Mouse (Mus musculus) G1E (cell line): Measurements from ENCODE around the gene Slc44a3. TPM values are rescaled to one million over a fixed set of nuclear protein-coding genes. Genes with fewer than 3 reads are reported as not detected.
A peak's percentile ranks its signal among the peaks of the same experiment; 100 is the strongest.

Experiments
- ATAC-seq: 2 replicates; pipeline ENCODE4 v1.8.0; 2016; ENCODE audit warnings: mild to moderate bottlenecking; ENCODE audit not compliant: insufficient number of reproducible peaks, poor library complexity, low FRiP score, severe bottlenecking; ENCODE audit errors: extremely low read depth
- DNase-seq: peaks from one replicate; pipeline ENCODE4 v3.0.0; 2012; ENCODE audit warnings: low spot score
- H3K27me3 ChIP-seq: 2 replicates; pipeline ENCODE4 v1.6.1; 2012; ENCODE audit warnings: mild to moderate bottlenecking, low read length, inconsistent platforms; ENCODE audit not compliant: insufficient read depth
- H3K36me3 ChIP-seq: replicated peaks from 2 replicates; pipeline ENCODE3; 2012; ENCODE audit warnings: mild to moderate bottlenecking, inconsistent platforms
- H3K4me1 ChIP-seq: 2 replicates; pipeline ENCODE4 v1.6.1; 2012; ENCODE audit warnings: low read depth, low read length, inconsistent platforms, mixed read lengths; ENCODE audit not compliant: insufficient read depth
- H3K4me3 ChIP-seq: 2 replicates; pipeline ENCODE4 v1.5.1; 2012; ENCODE audit warnings: low read depth, mild to moderate bottlenecking, inconsistent platforms, low read length, moderate library complexity, mixed read lengths
- H3K9me3 ChIP-seq: replicated peaks from 2 replicates; pipeline ENCODE4 v1.6.1; 2012; ENCODE audit warnings: inconsistent platforms
- CTCF ChIP-seq: IDR thresholded peaks from 2 replicates; pipeline ENCODE4 v1.5.1; 2012; ENCODE audit warnings: low read depth, low read length, inconsistent platforms, mixed read lengths
- GATA1 ChIP-seq: IDR thresholded peaks from 2 replicates; pipeline ENCODE4 v1.6.1; 2012; ENCODE audit warnings: borderline replicate concordance, low read length, inconsistent platforms, mixed read lengths
- GATA2 ChIP-seq: IDR thresholded peaks from 2 replicates; pipeline ENCODE4 v1.6.1; 2012; ENCODE audit warnings: low read depth, low read length, inconsistent platforms, borderline replicate concordance
- POLR2AphosphoS5 ChIP-seq: IDR thresholded peaks from 2 replicates; pipeline ENCODE4 v1.6.1; 2012; ENCODE audit warnings: low read depth, low read length, inconsistent platforms; ENCODE audit not compliant: insufficient replicate concordance
- TAL1 ChIP-seq: conservative IDR thresholded peaks from 2 replicates; pipeline ENCODE4 v1.6.1; 2012; ENCODE audit warnings: low read depth, low read length, inconsistent platforms, mixed read lengths
- polyA plus RNA-seq: library from polyadenylated mRNA; stranded (reverse); fragments of >175 nt; gene quantifications from 2 replicates; pipeline ENCODE4 v1.2.3, GENCODE M21; 2012
- total RNA-seq, 2 experiments: library from RNA; stranded (forward) in 1 of 2; stranded (reverse) in 1 of 2; fragments of 200-1000 nt in 1 of 2; fragments of >200 nt in 1 of 2; fragmentation: Nextera tagmentation in 1 of 2; gene quantifications; 2 replicates each; pipeline ENCODE4 v1.2.3; 2014 to 2017

The Slc44a3 gene
- total and polyA plus RNA-seq, 3 experiments = 0.33 TPM; not detected in 2

DNA sequence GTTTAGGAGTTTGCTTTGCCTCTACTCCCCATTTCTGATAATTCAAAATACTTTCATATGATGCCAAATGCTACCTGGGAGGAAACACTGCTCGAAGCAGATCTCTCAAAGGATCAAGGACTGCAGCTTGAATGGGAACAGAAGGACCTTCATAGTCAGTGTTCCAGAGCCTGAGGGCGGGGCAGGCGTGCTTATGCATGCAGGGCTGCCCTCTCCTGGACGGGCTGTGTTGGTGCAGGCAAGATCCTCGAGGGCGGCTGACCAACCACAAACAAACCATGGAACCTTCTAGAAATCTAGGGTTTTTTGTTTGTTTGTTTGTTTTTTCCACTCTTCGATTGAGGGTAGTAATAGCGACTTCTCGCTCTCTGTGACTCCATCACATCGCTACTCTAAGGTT is 32.0 kb downstream of the Slc44a3 start:
- H3K4me3 ChIP-seq = no peak overlapping the region
- H3K27me3 ChIP-seq = peaks cover 8% of the 10 kb centered on the region
- ATAC-seq = peak; percentile 70; the same call in 1 of the 2 replicates
- DNase-seq = peak; percentile 57
- H3K36me3 ChIP-seq = no peaks in the 10 kb centered on the region
- no peaks in the 10 kb centered on the region for H3K9me3 ChIP-seq
- TF ChIP-seq TAL1 = no peak
- TF ChIP-seq CTCF = peak; percentile 63
- H3K4me1 ChIP-seq = no peaks in the 10 kb centered on the region; the same call in 1 of the 2 replicates

DNA sequence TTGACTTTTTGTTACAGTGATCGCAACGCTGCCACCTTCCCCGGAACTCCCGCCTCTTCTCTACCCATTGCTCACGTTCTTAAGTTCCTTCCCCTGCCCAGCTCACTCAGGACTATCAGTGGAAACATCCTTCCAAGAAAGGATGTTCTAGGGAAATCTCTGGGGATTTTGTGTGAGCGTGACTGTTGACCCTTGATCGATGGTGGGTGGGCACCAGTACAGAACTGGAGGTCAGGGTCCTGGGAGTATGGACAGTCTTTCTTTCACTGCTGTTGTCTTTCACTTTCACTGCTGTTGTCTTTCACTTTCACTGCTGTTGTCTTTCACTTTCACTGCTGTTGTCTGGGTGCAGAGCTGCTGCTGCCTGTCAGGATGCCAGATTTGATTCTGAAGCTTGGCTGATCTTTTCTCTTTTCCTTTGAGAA is 38.2 kb downstream of the Slc44a3 start:
- TF ChIP-seq GATA2 = no peak
- TF ChIP-seq CTCF = no peak
- TF ChIP-seq GATA1 = no peak
- no peak for TF ChIP-seq TAL1
- no peak for TF ChIP-seq POLR2AphosphoS5
- no peaks in the 10 kb centered on the region for H3K4me1 ChIP-seq
- no peaks in the 10 kb centered on the region for H3K36me3 ChIP-seq
- H3K4me3 ChIP-seq = no peak overlapping the region
- DNase-seq (no peak), ATAC-seq (no peak)
- no peaks in the 10 kb centered on the region for H3K9me3 ChIP-seq
- peaks cover 5% of the 10 kb centered on the region; the same call in 1 of the 2 replicates for H3K27me3 ChIP-seq

GRCm38 (mm10) chr3:121492026-121492425 is 40.2 kb downstream of the Slc44a3 start:
- no peaks in the 10 kb centered on the region for H3K36me3 ChIP-seq
- no peak for TF ChIP-seq CTCF
- no peak for TF ChIP-seq POLR2AphosphoS5
- no peak for TF ChIP-seq GATA1
- TF ChIP-seq TAL1 = no peak
- no peak for TF ChIP-seq GATA2
- peaks cover 8% of the 10 kb centered on the region; the same call in 1 of the 2 replicates for H3K27me3 ChIP-seq
- no peaks in the 10 kb centered on the region for H3K9me3 ChIP-seq
- no peak for ATAC-seq
- DNase-seq = no peak
- H3K4me1 ChIP-seq = no peaks in the 10 kb centered on the region
- no peak overlapping the region for H3K4me3 ChIP-seq

GRCm38 (mm10) chr3:121490941-121491340 is 41.3 kb downstream of the Slc44a3 start:
- Histone ChIP-seq H3K4me1 (no peaks in the 10 kb centered on the region), H3K9me3 (no peaks in the 10 kb centered on the region), H3K36me3 (no peaks in the 10 kb centered on the region), H3K4me3 (no peak overlapping the region), H3K27me3 (peaks cover 10% of the 10 kb centered on the region; the same call in 1 of the 2 replicates)
- no peak for ATAC-seq
- no peak for TF ChIP-seq POLR2AphosphoS5
- no peak for TF ChIP-seq GATA1
- TF ChIP-seq TAL1 = no peak
- no peak for TF ChIP-seq GATA2
- no peak for TF ChIP-seq CTCF
- DNase-seq = no peak

- ATAC-seq = no peak
- H3K4me3 ChIP-seq = no peak overlapping the region
- H3K36me3 ChIP-seq = no peaks in the 10 kb centered on the region
- DNase-seq = no peak
- H3K4me1 ChIP-seq = no peaks in the 10 kb centered on the region
- H3K27me3 ChIP-seq = peaks cover 14% of the 10 kb centered on the region; the same call in 1 of the 2 replicates
- H3K9me3 ChIP-seq = no peaks in the 10 kb centered on the region
- TF ChIP-seq POLR2AphosphoS5 (no peak), TAL1 (no peak), GATA1 (no peak), GATA2 (no peak), CTCF (no peak)
These were observed 42.6 kb downstream of the Slc44a3 start for GRCm38 (mm10) chr3:121489462-121490118.

GRCm38 (mm10) chr3:121485201-121485600 is 47.0 kb downstream of the Slc44a3 start:
- TF ChIP-seq GATA1 = no peak
- Histone ChIP-seq H3K4me1 (no peaks in the 10 kb centered on the region), H3K4me3 (no peak overlapping the region), H3K9me3 (no peaks in the 10 kb centered on the region), H3K36me3 (no peaks in the 10 kb centered on the region), H3K27me3 (peaks cover 25% of the 10 kb centered on the region)
- ATAC-seq (no peak), DNase-seq (no peak)
